Mouse (Mus musculus) ovary, postnatal 14 days (tissue): ENCODE results near the gene Gm20683.
"Not testable (repeated sequence)": the region's sequence is repeated elsewhere in the genome, so short reads cannot be mapped to it uniquely, and the experiment has no call there.

Experiments
- DNase-seq: peaks from one replicate; pipeline ENCODE4 v3.0.0; 2022; ENCODE audit warnings: low spot score

Gene Gm20683

DNA sequence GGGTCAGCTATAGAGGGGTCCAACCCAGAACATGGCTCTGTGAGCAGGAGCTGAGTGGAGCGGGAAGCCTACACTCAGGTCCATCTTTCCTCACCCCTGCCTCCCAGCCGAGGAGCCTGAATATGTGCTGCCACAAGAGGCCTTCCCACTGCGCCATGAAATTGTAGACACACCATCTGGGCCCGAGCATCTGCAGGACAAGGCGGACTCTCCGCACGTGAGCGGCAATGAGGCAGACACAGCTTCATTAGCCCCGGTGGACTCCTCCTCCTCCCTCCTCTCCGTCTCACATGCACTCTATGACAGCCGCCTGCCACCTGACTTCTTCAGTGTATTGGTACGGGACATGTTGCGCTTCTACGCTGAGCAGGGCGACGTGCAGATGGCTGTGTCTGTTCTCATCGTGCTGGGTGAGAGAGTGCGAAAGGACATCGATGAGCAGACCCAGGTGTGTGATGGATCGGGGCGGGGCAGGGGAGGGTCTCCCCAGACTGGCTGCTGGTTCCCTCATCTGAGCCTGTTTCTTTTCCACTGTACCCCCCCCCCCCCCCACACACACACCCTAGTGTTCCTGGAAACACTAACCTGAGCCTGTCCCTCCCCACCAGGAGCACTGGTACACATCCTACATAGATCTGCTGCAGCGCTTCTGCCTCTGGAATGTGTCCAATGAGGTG lies 13.9 kb downstream of the Gm20683 start:
- DNase-seq, result no peak

DNA sequence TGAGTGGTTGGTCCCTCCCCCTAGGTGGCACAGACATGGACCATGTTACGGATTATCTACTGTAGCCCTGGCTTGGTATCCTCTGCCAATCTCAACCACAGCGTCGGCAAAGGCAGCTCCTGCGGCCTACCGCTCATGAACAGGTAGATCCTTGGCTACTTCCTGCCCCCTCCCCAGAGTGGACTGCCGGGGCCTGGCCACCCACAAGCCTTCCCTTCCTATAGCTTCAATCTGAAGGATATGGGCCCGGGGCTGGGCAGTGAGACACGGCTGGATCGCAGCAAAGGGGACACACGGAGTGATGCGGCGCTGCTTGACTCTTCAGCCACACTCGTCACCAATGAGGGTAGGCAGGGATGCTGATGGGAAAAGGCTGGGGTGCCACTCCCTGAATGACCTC lies 14.6 kb downstream of the Gm20683 start:
- no peak for DNase-seq

DNA sequence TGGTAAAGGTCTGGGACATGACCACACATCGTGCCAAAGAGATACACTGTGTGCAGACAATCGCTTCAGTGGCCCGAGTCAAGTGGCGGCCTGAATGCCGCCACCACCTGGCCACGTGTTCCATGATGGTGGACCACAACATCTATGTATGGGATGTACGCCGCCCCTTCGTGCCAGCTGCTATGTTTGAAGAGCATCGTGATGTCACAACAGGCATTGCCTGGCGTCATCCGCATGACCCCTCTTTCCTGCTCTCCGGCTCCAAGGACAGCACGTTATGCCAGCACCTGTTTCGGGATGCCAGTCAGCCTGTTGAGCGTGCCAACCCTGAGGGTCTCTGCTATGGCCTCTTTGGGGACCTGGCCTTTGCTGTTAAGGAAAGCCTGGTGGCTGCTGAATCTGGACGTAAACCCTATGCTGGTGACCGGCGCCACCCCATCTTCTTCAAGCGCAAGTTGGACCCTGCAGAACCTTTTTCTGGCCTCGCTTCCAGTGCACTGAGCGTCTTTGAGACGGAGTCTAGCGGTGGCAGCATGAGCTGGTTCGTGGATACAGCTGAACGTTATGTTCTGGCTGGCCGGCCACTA lies 15.5 kb downstream of the Gm20683 start:
- no peak for DNase-seq

DNA sequence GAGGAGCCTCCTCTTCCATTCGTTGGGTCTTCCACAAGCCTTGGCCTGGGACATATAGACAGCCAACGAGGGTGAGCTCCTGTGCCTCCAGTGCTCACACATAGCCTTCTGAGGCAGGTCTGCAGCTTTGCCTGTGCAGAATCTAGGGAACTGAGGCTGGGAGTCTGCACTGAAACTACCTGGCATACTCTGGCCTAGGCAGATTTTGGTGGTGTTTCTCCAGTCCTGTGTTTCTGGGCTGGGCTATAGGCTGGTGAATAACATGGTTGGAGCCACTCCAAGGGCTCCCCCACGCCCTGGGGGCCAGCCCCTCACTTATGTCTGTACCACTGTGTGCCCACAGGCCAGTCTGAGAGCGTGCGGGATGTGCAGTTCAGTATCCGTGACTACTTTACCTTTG lies 16.3 kb downstream of the Gm20683 start:
- no peak for DNase-seq

DNA sequence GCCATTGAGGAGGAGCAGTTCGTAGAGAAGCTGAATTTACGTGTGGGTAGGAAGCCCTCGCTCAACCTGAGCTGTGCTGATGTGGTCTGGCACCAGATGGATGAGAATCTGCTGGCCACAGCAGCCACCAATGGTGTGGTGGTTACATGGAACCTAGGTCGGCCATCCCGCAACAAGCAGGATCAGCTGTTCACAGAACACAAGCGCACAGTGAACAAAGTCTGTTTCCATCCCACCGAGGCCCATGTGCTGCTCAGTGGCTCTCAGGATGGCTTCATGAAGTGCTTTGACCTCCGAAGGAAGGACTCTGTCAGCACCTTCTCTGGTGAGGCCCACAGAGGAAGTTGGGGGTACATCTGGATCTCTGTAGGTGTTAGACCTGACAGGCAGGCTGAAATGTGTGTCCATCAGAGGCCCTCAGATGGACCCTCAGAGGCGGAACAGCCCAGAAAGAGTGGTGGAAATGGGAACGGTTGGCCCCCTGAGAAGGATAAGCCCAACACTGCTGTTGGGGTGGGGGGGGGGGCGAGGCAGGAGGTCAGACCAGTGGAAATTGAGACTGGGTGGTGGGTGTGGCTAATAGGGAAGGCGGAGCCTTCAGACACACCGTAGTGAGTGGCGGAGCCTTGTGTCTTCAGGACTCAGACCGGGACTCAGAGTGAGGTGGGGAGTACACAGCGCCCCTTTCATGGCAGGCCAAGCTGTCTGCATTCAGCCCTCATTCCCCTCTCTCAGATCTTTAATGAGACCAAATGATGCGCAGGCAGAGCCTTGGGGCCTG lies 17.0 kb downstream of the Gm20683 start:
- DNase-seq, result no peak

DNA sequence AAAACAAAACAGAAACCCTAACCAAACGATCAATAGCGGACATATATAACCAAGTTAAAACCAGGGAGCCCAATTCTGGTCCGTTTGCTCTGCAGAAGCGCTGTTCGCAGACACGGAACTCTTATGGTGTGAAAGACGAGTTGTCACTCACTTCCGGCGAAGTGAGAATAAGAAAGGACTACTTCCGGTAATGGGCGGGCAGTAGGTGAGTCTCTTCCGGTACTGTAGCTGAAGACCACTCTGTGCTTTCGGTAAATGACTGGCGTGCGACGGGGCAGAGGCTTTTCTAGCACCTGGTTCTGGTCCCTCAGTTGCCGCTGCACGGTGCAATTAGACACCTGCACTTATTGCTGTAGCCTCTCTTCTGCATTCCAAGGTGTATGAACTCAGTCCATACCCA lies 18.1 kb downstream of the Gm20683 start, which contains the start of gene Wdr24:
Wdr24 (plus strand) TSS at position 176 of the 400 bp plus-strand sequence.
- DNase-seq, result no peak

DNA sequence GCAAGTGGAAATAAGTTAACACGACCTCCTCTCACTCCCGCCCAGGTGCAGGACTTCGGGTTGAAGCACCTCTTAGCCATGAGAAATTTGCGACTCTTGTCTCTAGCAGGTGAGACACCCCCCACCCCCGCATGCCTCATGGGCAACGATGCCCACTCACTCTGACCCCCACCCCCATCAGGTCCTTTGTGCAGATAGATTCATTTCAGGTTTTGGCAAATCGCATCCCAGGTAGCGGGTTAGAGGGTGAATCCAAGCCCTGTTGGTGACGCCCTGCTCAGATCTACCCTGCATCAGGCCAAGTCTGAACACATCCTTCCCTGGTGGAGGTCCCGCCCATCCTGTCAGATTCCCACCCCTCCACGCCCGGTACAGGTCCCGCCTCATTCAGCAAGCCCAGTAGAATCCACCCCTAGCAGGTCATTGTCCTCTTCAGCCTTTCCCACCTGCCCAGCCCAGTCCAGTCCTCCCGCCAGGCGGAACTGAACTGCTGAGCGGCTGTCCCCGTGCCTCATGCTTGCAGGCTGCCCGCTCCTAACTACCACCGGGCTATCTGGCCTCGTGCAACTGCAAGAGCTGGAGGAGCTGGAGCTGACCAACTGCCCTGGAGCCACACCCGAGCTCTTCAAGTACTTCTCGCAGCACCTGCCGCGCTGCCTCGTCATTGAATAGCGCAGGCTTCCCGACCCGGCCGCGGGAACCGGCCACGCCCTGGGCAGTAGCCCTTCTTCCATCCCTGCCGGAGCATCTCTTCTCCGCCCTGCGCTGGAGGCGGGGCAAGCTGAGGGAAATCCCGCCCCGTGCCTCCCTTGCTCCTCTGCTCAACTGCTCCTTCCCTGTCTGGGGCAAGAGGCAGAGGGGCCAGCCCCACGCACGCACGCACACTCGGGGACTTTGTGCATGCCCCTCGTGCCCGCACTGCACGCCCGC lies 22.4 kb downstream of the Gm20683 start:
- DNase-seq, result no peak

DNA sequence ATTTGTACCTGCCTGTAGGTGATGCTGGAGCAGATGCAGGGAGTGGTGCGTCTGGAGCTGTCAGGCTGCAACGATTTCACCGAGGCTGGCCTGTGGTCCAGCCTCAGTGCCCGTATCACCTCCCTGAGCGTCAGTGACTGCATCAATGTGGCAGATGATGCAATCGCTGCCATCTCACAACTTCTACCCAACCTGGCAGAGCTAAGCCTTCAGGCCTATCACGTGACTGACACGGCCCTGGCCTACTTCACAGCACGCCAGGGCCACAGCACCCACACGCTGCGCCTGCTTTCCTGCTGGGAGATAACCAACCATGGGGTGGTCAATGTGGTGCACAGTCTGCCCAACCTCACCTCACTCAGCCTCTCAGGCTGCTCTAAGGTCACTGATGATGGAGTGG lies 23.9 kb downstream of the Gm20683 start:
- no peak for DNase-seq

DNA sequence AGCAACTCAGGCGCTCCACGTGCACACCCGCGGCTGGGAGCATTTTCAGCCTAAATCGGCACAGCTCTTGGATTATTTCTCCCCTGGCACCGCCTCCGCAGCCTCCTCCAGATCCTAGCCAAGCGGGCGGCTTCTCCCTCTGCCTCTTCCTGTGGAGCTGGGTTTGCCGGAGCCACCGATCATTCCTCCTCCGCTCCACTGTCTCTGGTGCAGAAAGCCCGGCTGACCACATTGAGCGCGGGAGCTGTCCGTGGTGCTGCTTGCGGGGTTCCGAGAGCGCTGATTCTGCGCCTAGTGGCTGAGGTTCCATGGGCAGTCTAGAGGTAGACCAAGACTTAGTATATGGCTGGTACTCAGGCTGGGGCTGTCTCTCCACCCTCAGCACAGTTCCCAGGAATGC lies 28.1 kb downstream of the Gm20683 start:
- peak; percentile 92 for DNase-seq

DNA sequence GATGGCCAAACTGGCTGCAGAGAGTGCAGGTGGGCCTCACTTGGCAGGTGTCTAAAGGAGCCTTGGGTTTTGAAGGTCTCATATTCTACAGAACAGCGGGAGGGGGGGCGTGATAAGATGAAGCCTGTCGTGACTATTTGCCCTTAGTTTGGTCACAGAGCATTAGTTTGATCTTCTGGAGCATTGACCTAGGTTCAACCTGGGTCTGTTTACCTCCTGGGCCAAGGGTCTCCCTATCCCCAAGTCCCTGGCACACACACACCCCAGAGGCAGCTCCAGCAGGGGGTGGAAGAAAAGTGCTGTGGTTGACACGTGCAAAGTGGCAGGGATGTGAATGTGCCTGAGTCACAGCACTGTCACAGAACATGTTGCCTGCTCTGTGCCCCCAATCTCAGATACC lies 30.7 kb downstream of the Gm20683 start:
- no peak for DNase-seq

DNA sequence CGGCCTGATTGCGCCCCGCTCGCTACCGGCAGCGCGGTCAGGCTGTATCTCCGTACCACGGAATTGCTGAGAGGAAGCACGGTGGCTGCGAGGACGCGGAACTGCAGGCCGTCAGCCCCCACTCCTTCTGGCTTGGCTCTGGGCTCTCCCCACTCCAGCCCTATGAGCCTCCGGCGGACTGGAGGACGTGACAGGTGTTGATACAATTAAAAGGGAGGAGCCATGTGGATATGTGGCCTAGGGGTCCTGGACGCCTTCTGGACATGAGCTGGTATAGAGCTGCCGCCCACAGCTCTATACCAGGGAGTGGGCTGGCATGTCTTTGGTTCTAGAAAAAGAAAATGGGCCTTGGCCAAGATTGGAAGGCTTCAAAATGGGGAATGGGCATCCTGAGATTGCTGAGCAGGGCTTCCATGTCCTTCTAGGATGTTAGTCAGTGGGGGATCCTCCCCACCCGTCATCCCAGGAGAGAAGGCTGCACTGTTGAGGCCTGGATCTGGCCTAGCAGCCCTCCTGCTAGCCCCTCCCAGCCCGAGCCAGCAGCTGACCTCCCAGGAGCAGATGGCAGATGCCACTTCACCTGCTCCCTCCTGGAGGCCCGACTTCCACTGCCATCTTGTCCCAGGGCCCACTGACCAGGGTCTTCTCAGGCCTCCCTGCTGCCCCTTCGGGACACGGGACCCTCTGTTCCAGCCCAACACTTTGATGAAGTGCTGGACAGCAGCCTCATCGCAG lies 31.8 kb downstream of the Gm20683 start:
- DNase-seq, result no peak

DNA sequence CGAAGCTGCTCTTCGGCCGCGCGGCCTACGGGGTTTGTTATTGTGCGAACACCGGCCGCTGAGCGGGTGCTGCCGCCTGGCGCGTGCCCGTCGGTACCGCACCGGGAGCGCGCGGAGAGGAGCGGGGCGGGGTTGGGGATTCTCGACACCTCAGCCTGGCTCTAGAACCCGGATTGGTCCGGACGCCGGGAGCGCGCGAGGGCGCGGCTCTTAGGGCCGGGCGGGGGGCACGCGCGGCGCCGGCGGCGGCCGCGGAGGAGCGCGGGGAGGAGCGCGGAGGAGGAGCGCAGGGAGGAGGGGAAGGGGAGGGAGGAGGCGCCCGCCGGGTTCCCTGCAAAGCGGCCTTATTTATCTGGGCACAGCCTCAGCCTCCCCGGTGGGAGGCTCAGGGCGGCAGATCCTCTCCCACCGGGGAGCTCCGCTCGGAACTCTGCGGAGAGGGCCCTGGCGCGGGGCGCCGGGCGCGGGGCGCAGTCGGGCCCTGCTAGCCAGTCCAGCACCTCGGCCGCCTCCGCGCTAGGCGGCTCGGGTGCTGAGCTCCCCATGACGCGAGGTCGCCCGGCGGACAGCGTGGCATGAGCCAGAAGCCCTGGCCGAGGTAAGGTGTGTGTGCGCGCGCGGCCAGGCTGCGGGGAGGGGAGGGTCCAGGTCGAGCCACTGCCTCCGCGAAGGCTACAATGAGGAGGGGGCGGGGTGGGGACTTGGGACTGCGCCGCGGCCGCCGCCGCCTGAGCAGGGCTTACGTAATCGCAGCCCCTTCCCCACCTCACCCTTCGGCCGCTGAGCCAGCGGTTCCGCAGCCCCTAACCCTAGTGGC lies 32.6 kb downstream of the Gm20683 start, which contains the start of gene Fbxl16:
Fbxl16 (plus strand) TSS at position 297 of the 817 bp plus-strand sequence.
- DNase-seq, result no peak

DNA sequence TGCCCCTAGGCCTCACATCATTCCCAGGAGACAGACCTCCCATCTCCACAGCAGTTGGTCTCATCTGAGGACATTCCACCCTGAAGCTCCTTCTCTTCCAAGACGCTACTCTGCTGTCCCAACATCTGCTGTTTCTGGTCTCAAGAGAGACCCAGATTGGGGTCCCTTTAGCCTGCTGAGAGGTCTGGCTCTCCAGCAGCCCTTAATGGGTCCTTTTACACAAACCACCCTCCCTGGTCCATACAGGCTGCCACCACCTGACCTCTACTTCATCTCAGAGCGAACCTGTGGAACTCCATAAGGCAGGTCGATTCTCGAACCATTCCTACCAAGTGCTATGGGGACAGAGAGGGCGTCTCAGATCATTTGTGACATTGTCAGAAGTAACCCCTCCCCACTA lies 33.5 kb downstream of the Gm20683 start:
- DNase-seq, result no peak

DNA sequence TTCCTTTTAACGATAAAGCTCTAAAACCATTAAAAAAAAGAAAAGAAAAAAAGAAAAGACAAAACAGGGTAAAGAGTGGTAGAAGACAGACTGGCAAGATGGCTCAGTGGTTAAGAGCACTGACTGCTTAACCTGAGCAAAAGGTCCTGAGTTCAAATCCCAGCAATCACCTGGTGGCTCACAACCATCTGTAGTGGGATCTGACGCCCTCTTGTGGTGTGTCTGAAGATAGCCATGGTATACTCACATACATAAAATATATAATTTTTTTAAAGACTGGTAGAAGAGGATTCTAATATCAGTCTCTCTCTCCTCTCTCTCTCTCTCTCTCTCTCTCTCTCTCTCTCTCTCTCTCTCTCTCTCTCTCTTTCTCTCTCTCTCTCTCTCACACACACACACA lies 34.1 kb downstream of the Gm20683 start:
- not testable (repeated sequence) for DNase-seq

DNA sequence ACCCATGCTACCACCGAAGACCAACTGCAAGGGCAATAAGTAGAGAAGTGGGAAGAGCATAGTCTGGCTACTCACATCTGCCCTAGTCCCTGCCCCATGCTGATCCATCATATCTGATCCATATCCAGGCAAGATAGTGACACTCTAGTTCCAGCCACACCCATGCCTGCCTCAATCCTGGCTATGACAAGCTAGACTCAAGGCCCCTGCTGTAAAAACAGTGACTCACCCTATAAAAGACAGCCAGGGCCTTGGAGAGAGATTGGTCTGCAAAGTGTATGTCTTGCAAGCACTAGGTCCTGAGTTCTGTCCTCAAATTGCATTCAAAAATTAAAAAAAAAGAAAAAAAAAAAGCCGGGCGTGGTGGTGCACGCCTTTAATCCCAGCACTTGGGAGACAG lies 35.1 kb downstream of the Gm20683 start:
- DNase-seq, result no peak

DNA sequence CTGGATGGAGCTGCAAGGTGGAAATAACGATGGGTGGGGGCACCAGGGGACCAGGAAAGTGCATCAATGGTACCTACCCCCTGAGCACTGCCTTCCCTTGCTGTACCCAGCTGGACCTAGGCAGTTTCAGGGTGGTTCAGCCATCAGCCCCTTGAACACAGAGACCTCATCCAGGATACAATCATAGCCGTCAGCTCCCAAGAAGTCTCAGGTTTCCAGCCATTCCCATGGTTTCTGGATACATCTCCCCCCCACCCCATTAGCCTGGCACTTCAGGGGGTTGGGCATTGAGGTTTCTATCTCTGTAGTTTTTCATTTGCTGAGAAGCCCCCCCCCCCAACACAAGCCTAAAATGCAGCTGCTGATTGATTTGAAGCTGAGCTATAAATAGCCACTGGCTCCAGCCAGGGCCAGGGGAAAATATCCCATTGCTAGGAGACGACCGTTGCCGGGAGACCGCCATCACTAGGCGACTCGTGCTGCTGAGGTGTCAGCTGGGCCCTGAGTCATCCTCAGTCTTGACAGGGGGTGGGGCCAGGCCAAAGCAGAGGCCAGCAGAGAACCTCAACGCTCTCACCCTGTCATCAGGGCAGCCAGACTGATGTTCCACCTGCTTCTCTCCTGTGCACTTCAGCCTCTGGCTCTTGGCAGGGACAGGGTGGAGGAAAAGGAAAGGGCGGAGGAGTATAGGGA lies 38.6 kb downstream of the Gm20683 start:
- no peak for DNase-seq

DNA sequence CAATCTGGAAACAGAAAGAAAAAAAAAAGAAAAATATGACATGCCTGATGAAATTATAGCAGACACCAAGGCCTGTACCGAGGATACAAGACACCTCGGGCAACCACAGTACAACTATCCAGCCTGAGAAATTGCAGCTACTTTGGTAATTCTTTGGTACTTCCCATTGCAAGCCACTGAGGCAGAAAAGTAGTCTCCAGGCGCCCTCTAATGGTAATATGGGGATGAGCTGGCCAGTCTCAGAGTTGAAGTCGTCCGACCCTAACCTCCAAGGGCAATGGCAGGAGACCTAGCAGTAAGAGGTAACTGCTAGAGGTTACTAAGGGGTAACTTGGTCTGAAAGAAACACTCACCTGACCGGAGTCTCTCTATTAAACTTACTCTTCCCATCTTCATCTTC lies 40.5 kb downstream of the Gm20683 start:
- DNase-seq, result no peak

DNA sequence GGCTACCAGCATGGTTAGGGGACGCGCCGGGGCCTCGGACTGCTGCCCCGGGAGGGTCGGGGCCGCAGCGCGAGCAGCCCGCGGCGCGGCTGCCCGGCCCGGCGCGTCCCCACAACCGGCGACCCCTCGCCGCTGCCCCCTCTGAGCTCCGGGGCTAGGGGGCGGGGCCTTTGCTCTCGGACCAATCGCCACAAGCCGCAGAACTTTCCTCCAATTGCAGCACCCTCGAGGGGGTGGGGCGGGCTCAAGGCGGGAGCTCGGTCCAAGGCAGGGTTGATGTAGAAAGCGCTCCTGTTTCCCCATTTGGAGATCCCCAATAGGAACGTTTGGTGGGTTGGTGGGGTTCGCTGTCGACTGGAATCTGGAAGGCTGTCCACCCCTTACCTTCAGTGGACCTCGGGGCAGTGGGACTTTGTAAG lies 44.6 kb downstream of the Gm20683 start, which contains the start of gene Metrn:
Metrn (minus strand) TSS at position 186 of the 419 bp plus-strand sequence.
- DNase-seq, result peak; percentile 80

DNA sequence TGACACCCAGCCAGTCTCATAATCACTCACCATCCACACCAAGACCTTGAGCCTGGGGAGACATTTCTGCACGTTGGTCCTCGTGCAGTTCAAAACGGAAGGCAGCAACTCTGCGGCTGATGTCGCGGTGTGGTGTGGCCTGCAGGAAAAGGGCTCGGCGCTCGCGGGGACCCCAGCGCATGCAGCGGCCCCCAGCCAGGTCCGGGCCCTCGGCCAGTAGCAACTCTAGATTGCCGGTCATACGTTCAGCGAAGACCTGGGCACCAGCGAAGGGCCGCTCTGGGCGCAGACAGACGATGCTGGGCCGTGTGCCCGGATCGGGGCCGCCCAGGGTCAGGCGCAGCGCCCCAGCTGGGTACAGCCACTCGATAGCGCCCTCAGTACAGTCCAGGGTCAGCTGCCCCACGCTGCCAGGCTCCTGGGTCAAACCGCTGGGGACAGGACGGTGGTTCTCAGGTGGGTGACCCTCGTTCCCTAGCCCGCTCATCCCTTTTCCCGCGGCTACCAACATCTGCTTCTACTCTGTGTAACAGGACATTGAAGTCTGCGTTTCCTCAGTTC lies 45.3 kb downstream of the Gm20683 start:
- no peak for DNase-seq
